In genomic region chr11:115467217-115467618, GRCm38 (mm10) we compare ENCODE assay signal across 16 mouse cellular contexts. TPM values are rescaled to one million over a fixed set of nuclear protein-coding genes. Genes with fewer than 3 reads are reported as not detected.
DNase-seq lines count a peak whose midpoint lies in the region; ATAC-seq and TF ChIP-seq lines count a peak whose summit lies in the region.
"Had no signal": no experiment of that assay in that cellular context is flagged by ENCODE, and none has a peak within 500 bp of the region (broad histone marks: within the 10 kb centered on the region; RNA-seq: fewer than 3 reads in every experiment).

No protein-coding gene starts in this region.

- 39% methylated on average over 4 of the region's 4 CpGs for WGBS in hindbrain, embryonic 12.5 days
- 42% methylated on average over 4 of the region's 4 CpGs for WGBS in hindbrain, embryonic 16.5 days
- 14% methylated on average over 4 of the region's 4 CpGs for whole genome bisulfite sequencing in embryonic facial prominence, embryonic 13.5 days

- no peak overlapping the region for H3K4me3 ChIP-seq in hindbrain, embryonic 12.5 days
- no peak overlapping the region for H3K4me3 ChIP-seq in hindbrain, embryonic 16.5 days (ENCODE audit: low read length)
- no peak overlapping the region for H3K4me3 ChIP-seq in embryonic facial prominence, embryonic 13.5 days
- no peak overlapping the region for H3K4me3 ChIP-seq in myocyte
- H3K4me3 ChIP-seq: neural tube, embryonic 12.5 days had no signal

- peak overlapping the region; percentile 4; the same call in 1 of the 2 replicates for H3K9ac ChIP-seq in hindbrain, embryonic 12.5 days
- no peak overlapping the region for H3K9ac ChIP-seq in hindbrain, embryonic 16.5 days (ENCODE audit: low read depth, low read length)
- peak overlapping the region; percentile 54; the same call in 1 of the 2 replicates for H3K9ac ChIP-seq in embryonic facial prominence, embryonic 13.5 days
- H3K9ac ChIP-seq: liver, embryonic 14.5 days; neural tube, embryonic 12.5 days had no signal

- no peak overlapping the region for H3K27ac ChIP-seq in hindbrain, embryonic 12.5 days
- H3K27ac ChIP-seq in hindbrain, embryonic 16.5 days (ENCODE audit: low read depth, low read length), result no peak overlapping the region
- peak overlapping the region; percentile 39; the same call in 1 of the 2 replicates for H3K27ac ChIP-seq in embryonic facial prominence, embryonic 13.5 days
- H3K27ac ChIP-seq: liver, embryonic 14.5 days; neural tube, embryonic 12.5 days had no signal

- no peaks in the 10 kb centered on the region; the same call in 1 of the 2 replicates for H3K27me3 ChIP-seq in hindbrain, embryonic 12.5 days
- no peaks in the 10 kb centered on the region for H3K27me3 ChIP-seq in hindbrain, embryonic 16.5 days (replicated peaks; ENCODE audit: control insufficient read depth, insufficient read depth, low read length)
- H3K27me3 ChIP-seq in embryonic facial prominence, embryonic 13.5 days, result no peaks in the 10 kb centered on the region
- peaks cover 6% of the 10 kb centered on the region for H3K27me3 ChIP-seq in myocyte (ENCODE audit: control insufficient read depth, insufficient read depth, insufficient read length)
- H3K27me3 ChIP-seq: neural tube, embryonic 12.5 days had no signal

- TF ChIP-seq POLR2A in myocyte (IDR thresholded peaks at IDR 0.05; ENCODE audit: insufficient read length, low read depth), result no peak

- H3K4me2 ChIP-seq in hindbrain, embryonic 12.5 days (replicated peaks), result no peak overlapping the region
- H3K4me2 ChIP-seq in hindbrain, embryonic 16.5 days (ENCODE audit: low read length), result no peak overlapping the region
- no peak overlapping the region for H3K4me2 ChIP-seq in embryonic facial prominence, embryonic 13.5 days
- peak overlapping the region; percentile 49 for H3K4me2 ChIP-seq in myocyte (ENCODE audit: low read depth)
- H3K4me2 ChIP-seq: neural tube, embryonic 12.5 days had no signal

- ATAC-seq in hindbrain, embryonic 12.5 days (ENCODE audit: low FRiP score), result no peak
- no peak for ATAC-seq in hindbrain, embryonic 16.5 days
- no peak for ATAC-seq in embryonic facial prominence, embryonic 13.5 days (ENCODE audit: insufficient number of reproducible peaks, insufficient read depth, low FRiP score, low TSS enrichment, low read depth)
- no peak for ATAC-seq in CD4-positive, CD25-positive, alpha-beta regulatory T cell, adult 4 months

- DNase-seq in embryo, embryonic 10 days (ENCODE audit: low spot score), result peak; percentile 92
- DNase-seq in gastrocnemius, postnatal 10 days, result no peak
- DNase-seq: adrenal gland, postnatal 14 days; kidney, postnatal 25 days; lung, postnatal 4 days; thymus, postnatal 36 days had no signal

- no peaks in the 10 kb centered on the region for H3K79me2 ChIP-seq in myocyte (ENCODE audit: control insufficient read depth, insufficient read depth)

- H3K36me3 ChIP-seq in hindbrain, embryonic 12.5 days, result no peaks in the 10 kb centered on the region
- no peaks in the 10 kb centered on the region for H3K36me3 ChIP-seq in hindbrain, embryonic 16.5 days (ENCODE audit: control insufficient read depth, insufficient read depth, low read length)
- H3K36me3 ChIP-seq in embryonic facial prominence, embryonic 13.5 days, result no peaks in the 10 kb centered on the region
- H3K36me3 ChIP-seq in myocyte (ENCODE audit: control insufficient read depth, insufficient read depth), result no peaks in the 10 kb centered on the region
- H3K36me3 ChIP-seq: neural tube, embryonic 12.5 days had no signal

- no peaks in the 10 kb centered on the region for H3K9me3 ChIP-seq in hindbrain, embryonic 12.5 days (replicated peaks)
- H3K9me3 ChIP-seq in hindbrain, embryonic 16.5 days (ENCODE audit: control insufficient read depth, low read length), result no peaks in the 10 kb centered on the region
- H3K9me3 ChIP-seq in embryonic facial prominence, embryonic 13.5 days, result no peaks in the 10 kb centered on the region
- H3K9me3 ChIP-seq: neural tube, embryonic 12.5 days had no signal

- peaks cover 8% of the 10 kb centered on the region for H3K4me1 ChIP-seq in hindbrain, embryonic 12.5 days
- no peaks in the 10 kb centered on the region for H3K4me1 ChIP-seq in hindbrain, embryonic 16.5 days (ENCODE audit: control insufficient read depth, insufficient read depth, low read depth, low read length)
- H3K4me1 ChIP-seq in embryonic facial prominence, embryonic 13.5 days, result peaks cover 9% of the 10 kb centered on the region

- H3ac ChIP-seq in myocyte (ENCODE audit: control insufficient read depth, insufficient read length), result no peak overlapping the region

TF ChIP-seq in myocyte, 11 proteins besides CTCF, POLR2A, EP300 and RAD21:
- TF ChIP-seq MYOD1 (IDR thresholded peaks at IDR 0.05; ENCODE audit: control insufficient read depth in 1 of 3, insufficient read length in 2 of 3, low read depth in 2 of 3) (peak in 1 of 3 experiments; percentile 6), REST (IDR thresholded peaks at IDR 0.05; ENCODE audit: insufficient read depth, insufficient read length) (no peak), MAX (IDR thresholded peaks at IDR 0.05; ENCODE audit: low read depth) (no peak), TCF12 (IDR thresholded peaks at IDR 0.05; ENCODE audit: insufficient read depth, poor library complexity, severe bottlenecking) (no peak)

RNA-seq across cellular contexts. Expression of gene Slc16a5, which starts 4.9 kb away (rescaled TPM):
- not detected in 2 replicates for polyA plus RNA-seq in hindbrain, embryonic 12.5 days (2016; fragmentation: Nextera tagmentation; extraction: Ambion mirVana)
- 0.34 and 0.46 TPM in 2 replicates for polyA plus RNA-seq in hindbrain, embryonic 16.5 days (2015; fragmentation: Nextera tagmentation; extraction: Ambion mirVana)
- polyA plus RNA-seq in embryonic facial prominence, embryonic 13.5 days (2015; fragmentation: Nextera tagmentation; extraction: Ambion mirVana), result 0.17 and 0.44 TPM in 2 replicates
- polyA plus RNA-seq in myocyte (2012; fragmentation: generic; extraction: Trizol), result 0.10 TPM
- polyA plus RNA-seq in CD4-positive, CD25-positive, alpha-beta regulatory T cell, adult 4 months (2017; shearing (Covaris generic)), result 1 to 10 TPM; 3.5 to 6.5 TPM
- total RNA-seq in gastrocnemius, postnatal 10 days (2021), result not detected
- total RNA-seq: heart, adult 8-10 months; left cerebral cortex, adult 8-10 months had no signal
- polyA plus RNA-seq: frontal cortex, adult 2 months had no signal

RNA-seq across cellular contexts. Expression of gene Armc7, which starts 8.2 kb away (rescaled TPM):
- polyA plus RNA-seq in hindbrain, embryonic 12.5 days (2016; fragmentation: Nextera tagmentation; extraction: Ambion mirVana), result 10.2 and 15.2 TPM in 2 replicates
- 16.8 and 19.4 TPM in 2 replicates for polyA plus RNA-seq in hindbrain, embryonic 16.5 days (2015; fragmentation: Nextera tagmentation; extraction: Ambion mirVana)
- 11.6 and 11.9 TPM in 2 replicates for polyA plus RNA-seq in embryonic facial prominence, embryonic 13.5 days (2015; fragmentation: Nextera tagmentation; extraction: Ambion mirVana)
- 6.2 TPM for polyA plus RNA-seq in myocyte (2012; fragmentation: generic; extraction: Trizol)
- polyA plus RNA-seq in CD4-positive, CD25-positive, alpha-beta regulatory T cell, adult 4 months (2017; shearing (Covaris generic)), result 100 to 1,000 TPM in 1 of 2 experiments, 10 to 100 TPM in 1; 79.2 to 132 TPM
- total RNA-seq in gastrocnemius, postnatal 10 days (2021), result 1 to 10 TPM; 1.2 to 2.4 TPM

RNA-seq across cellular contexts. Expression of gene Nt5c, which starts 24.4 kb away (rescaled TPM):
- 81.5 and 86.5 TPM in 2 replicates for polyA plus RNA-seq in hindbrain, embryonic 12.5 days (2016; fragmentation: Nextera tagmentation; extraction: Ambion mirVana)
- polyA plus RNA-seq in hindbrain, embryonic 16.5 days (2015; fragmentation: Nextera tagmentation; extraction: Ambion mirVana), result 95.8 and 104 TPM in 2 replicates
- polyA plus RNA-seq in embryonic facial prominence, embryonic 13.5 days (2015; fragmentation: Nextera tagmentation; extraction: Ambion mirVana), result 77.2 and 85.3 TPM in 2 replicates
- polyA plus RNA-seq in myocyte (2012; fragmentation: generic; extraction: Trizol), result 64.0 TPM
- polyA plus RNA-seq in CD4-positive, CD25-positive, alpha-beta regulatory T cell, adult 4 months (2017; shearing (Covaris generic)), result 100 to 1,000 TPM; 296 to 304 TPM
- 10 to 100 TPM; 17.3 to 19.0 TPM for total RNA-seq in gastrocnemius, postnatal 10 days (2021)

RNA-seq across cellular contexts. Expression of gene Trim80, which starts 26.9 kb away (rescaled TPM):
- polyA plus RNA-seq in hindbrain, embryonic 12.5 days (2016; fragmentation: Nextera tagmentation; extraction: Ambion mirVana), result 0.20 TPM in 1 of 2 replicates, not detected in the other
- 0.15 TPM in 1 of 2 replicates, not detected in the other for polyA plus RNA-seq in hindbrain, embryonic 16.5 days (2015; fragmentation: Nextera tagmentation; extraction: Ambion mirVana)
- 0.14 TPM in 1 of 2 replicates, not detected in the other for polyA plus RNA-seq in embryonic facial prominence, embryonic 13.5 days (2015; fragmentation: Nextera tagmentation; extraction: Ambion mirVana)
- not detected for polyA plus RNA-seq in myocyte (2012; fragmentation: generic; extraction: Trizol)
- polyA plus RNA-seq in CD4-positive, CD25-positive, alpha-beta regulatory T cell, adult 4 months (2017; shearing (Covaris generic)), result not detected
- not detected for total RNA-seq in gastrocnemius, postnatal 10 days (2021)
- total RNA-seq: adrenal gland, postnatal 14 days had no signal
- polyA plus RNA-seq: neural tube, embryonic 12.5 days had no signal

RNA-seq across cellular contexts. Expression of gene Jpt1, which starts 47.0 kb away (rescaled TPM):
- polyA plus RNA-seq in hindbrain, embryonic 12.5 days (2016; fragmentation: Nextera tagmentation; extraction: Ambion mirVana), result 953 and 959 TPM in 2 replicates
- polyA plus RNA-seq in hindbrain, embryonic 16.5 days (2015; fragmentation: Nextera tagmentation; extraction: Ambion mirVana), result 1,336 TPM in 2 replicates
- polyA plus RNA-seq in embryonic facial prominence, embryonic 13.5 days (2015; fragmentation: Nextera tagmentation; extraction: Ambion mirVana), result 566 and 584 TPM in 2 replicates
- polyA plus RNA-seq in myocyte (2012; fragmentation: generic; extraction: Trizol), result 386 TPM
- polyA plus RNA-seq in CD4-positive, CD25-positive, alpha-beta regulatory T cell, adult 4 months (2017; shearing (Covaris generic)), result 100 to 1,000 TPM; 716 to 764 TPM
- 100 to 1,000 TPM; 132 to 134 TPM for total RNA-seq in gastrocnemius, postnatal 10 days (2021)
